Mouse (Mus musculus): ENCODE results near the gene Speer4f1.

DNA sequence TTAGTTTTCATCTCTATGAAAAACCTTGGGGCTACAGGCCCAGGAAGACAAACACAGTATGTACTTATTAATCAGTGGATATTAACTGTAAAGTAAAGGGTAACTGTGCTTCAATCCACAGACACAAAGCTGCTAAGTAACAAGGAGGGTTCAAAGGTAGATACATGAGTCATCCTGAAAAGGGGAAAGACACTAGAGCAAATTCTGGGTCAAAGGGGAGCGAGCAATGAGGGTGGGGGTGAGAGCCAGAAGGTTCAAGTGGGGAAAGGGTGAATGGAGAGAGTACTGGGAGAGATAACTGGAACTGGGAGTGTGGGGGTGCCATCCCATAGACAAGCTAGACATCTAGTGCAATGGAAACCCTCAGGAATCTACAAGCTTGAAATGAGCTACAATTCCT, 49.0 kb upstream of the Speer4f1 start:
- TF ChIP-seq CTCF (IDR thresholded peaks at IDR 0.05; ENCODE audit: control insufficient read depth, insufficient read depth, insufficient replicate concordance, low read depth, low read length) (no peak), POLR2A (IDR thresholded peaks at IDR 0.05; ENCODE audit: control insufficient read depth, low read depth, low read length) (no peak)
